Mouse (Mus musculus): ENCODE measurements around the gene Mink1.
A peak's percentile ranks its signal among the peaks of the same experiment; 100 is the strongest.

Mink1 gene

DNA sequence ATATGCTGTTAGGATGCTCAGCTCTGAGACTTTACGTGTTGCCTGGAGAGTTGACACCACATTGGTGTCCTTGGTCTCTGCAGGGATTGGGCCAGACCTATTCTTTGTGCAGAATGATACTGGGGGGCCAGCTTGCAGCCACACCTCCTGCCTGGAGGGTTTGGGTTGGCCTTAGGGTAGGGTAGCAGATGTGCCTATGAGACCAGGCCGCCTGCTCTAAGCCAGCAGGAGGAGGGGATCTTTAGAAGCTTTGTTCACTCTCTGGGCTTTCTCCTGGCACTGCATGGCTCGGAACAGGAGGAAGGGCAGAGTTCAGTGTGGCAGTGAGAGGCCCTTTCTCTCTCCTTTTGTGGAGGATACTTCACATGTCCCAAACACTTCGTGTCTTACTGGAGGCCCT lies 33.4 kb downstream of the Mink1 start:
- no peak for DNase-seq

DNA sequence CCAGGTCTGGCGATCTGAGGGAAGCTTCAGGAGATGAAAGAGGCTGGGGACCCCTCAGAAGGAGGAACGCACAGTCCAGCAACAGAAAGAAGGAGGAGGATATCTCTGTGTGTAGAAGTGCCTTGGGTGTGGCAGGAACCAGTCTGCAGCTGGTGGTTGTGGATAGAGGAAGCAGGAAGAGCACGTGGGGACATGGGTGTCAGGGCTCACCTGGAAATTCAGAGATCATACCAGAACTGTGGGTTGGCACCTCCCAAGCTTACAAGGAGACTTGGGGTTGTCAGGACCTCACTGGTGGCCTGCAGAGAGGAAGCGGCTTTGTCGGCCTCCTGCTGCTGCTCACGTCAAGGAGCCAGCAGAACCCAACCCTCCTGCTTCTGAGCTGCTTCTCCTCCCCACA lies 34.6 kb downstream of the Mink1 start:
- DNase-seq: no peak

DNA sequence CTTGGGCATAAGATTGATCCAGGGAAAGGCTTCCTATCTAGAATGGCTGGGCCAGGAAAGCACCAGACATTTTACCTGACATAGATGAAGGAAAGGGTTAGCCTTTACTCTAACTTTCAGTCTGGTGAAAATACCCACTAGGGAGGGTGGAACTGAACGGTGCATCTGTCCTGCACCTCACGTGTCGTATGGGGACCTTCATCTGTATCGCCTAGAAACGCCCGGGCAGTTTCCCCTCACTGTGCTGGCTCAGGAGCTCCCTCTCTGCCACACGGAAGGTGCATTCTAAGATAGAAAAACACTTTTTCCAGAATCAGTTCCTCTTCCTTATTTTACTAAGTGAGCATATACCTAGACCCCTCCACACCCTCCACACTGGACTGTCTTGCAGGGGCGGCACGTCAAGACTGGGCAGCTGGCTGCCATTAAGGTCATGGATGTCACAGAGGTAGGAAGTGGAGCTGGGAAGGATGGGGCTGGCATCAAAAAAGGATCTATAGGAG lies 35.8 kb downstream of the Mink1 start:
- DNase-seq: no peak

DNA sequence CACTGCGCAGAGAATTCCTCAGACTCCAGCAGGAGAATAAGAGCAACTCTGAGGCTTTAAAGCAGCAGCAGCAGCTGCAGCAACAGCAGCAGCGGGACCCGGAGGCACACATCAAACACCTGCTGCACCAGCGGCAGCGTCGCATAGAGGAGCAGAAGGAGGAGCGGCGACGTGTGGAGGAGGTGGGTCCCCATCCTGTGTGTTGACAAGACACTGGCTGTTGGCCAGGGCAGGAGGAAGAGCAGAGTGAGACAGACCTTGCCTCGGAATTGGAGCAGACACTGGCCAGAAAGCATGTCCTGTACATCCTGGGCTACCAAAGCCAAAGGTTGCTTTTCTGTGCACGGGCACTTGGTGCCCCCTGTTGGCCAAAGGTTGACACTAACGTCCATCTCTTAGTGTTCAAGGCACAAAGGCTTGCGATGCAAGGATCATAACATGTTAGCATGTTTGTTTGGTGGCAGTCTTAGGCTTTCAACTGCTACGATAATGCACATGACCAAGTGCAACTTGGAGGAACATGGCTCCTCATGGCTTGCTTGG lies 42.4 kb downstream of the Mink1 start:
- DNase-seq: peak; percentile 55

DNA sequence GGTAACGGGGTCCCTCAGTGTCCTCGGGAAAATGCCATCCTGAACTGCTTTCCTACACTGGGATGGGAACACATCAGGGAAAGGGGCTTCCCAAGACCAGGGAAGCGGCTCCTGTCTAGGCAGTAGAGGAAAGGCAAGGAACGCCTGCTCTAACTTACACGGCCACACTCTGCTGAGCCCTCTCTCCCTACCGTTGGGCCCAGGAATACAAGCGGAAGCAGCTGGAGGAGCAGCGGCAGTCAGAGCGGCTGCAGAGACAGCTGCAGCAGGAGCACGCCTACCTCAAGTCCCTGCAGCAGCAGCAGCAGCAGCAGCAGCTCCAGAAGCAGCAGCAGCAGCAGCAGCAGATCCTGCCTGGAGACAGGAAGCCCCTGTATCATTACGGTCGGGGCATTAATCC lies 44.0 kb downstream of the Mink1 start:
- no peak for DNase-seq

DNA sequence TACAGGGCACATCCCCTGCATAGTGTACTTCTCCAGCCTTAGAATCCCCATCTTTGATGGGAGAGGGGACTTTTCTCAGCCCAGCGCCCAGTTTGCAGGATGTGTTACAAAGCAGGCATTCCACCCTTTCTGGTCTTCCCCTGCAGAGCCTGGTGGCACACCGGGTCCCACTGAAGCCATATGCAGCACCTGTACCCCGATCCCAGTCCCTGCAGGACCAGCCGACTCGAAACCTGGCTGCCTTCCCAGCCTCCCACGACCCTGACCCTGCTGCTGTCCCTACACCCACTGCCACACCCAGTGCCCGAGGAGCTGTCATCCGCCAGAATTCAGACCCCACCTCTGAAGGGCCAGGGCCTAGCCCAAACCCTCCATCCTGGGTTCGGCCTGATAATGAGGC lies 44.9 kb downstream of the Mink1 start:
- DNase-seq: no peak

DNA sequence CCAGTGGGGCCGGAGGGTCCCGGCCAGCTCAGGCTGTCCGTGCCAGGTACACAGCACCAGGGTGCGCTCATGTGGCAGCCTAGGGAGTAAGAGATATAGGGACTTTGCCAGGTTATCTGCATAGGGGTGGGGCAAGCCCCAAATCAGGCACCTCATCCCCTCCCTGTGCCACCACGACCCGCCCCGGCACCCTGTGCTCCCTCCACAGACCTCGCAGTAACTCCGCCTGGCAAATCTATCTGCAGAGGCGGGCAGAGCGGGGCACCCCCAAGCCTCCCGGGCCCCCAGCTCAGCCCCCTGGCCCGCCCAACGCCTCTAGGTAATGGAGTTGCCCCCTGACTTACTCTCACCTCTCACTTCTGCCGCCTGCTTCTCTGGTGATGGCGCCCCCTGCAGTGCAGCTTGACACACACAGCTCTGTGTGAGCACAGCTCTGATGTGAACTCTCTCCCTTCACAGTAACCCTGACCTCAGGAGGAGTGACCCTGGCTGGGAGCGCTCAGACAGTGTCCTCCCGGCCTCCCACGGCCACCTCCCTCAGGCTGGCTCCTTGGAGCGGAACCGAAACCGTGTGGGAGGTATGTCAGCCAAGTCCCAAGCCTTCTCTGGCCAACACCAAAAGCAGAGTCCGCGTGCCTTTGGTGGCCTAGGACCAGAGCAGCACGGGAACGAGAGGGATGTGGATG lies 45.8 kb downstream of the Mink1 start:
- DNase-seq: no peak

DNA sequence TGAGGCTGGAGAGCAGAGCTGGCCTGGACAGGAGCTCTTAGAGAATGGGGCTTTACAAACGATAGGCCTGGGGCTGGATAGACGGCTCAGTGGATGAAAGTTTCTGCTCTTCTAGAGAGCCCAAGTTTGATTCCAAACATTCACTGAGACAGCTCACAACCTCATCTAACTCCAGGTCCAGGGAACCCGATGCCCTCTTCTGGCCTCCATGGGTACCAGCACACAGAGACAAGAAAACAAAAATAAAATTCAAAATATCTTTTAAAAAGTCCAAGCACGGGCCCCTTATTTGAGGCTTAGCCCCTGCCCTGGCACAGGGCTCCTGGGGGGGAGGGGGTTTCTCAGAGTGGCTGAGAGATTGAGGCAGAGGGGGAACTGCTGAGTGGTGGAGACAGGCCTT lies 48.1 kb downstream of the Mink1 start:
- no peak for DNase-seq

DNA sequence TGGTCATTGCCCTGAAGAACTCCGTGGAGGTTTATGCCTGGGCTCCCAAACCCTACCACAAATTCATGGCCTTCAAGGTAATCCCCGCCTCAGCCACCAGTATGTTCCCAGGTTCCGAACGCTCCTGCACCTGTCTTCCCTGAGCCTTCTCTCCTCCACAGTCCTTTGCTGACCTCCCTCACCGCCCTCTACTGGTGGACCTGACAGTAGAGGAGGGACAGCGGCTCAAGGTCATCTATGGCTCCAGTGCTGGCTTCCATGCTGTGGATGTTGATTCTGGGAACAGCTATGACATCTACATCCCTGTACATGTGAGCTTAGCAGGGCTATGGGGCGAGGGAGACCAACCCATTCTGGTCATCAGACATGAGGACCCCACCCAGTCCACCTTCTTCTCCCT lies 49.8 kb downstream of the Mink1 start:
- DNase-seq: no peak

DNA sequence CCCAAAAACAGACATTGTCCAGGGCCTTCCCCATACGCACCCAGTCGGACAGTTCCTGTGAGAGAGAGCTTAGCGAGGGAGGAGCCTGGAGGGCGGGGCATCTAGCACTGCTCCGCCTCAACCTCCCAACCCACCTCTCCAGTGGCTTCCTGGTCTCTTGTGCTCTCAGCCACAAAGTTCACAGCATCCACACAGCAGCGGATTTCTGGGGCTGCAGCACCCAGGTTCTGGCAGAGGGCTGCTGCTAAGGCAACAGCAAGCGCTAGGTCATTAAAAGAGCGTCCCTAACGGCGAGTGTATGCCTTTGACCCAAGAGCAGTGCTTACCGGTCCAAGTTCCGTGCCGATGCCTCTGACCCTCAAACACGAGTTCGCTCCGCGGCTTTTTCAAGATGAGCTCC lies 52.4 kb downstream of the Mink1 start:
- DNase-seq: no peak

DNA sequence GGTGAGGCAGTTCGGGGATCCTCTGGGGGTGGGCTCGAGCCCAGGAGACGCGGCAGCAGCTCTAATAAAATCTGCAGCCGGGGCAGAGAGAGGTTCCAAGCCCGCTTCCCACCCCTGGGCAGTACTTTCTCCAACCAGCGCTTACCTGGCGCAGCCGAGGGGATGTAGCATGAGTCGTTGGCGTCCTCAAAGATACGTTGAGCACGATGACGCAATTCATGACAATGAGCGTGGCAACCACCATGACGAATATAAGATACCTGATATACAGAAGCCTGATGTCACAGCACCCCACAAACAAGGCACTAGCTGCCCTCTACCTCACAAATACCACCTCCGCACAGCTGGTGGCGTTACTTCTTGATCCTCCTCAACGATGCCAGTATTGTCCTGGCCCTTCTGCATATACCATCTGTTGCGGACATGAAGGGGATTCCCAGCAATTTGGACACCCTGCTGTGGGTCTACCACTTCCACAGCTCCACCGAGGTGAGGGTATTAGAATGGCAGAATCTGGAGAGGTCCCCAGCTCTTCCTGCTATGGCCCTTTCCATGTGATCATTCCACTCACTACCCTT lies 52.9 kb downstream of the Mink1 start, which contains the start of gene 4930544D05Rik:
4930544D05Rik (plus strand) TSS at position 333 of the 578 bp plus-strand sequence.
- no peak for DNase-seq

DNA sequence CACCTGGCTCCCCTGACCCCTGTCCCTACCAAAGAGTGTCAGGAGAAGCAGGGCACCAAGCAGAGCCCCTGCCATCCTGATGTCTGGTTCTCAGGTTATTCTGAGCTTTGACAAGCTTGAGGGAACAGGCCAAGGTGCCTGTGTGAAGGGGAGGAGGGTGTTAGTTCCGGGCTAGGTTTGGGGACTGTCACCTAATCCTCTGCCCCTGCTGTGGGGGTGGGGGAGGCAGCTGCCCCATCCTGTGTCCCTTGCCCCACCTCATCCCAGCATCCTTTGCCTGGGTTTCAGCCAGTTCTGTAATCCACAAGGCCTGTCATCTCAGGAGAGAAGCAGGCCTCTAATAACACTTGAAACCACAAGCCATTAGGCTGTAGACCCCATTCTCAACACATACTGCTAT lies 56.4 kb downstream of the Mink1 start, which contains the start of gene Chrne:
Chrne (minus strand) TSS at position 116 of the 400 bp plus-strand sequence.
- DNase-seq: no peak

DNA sequence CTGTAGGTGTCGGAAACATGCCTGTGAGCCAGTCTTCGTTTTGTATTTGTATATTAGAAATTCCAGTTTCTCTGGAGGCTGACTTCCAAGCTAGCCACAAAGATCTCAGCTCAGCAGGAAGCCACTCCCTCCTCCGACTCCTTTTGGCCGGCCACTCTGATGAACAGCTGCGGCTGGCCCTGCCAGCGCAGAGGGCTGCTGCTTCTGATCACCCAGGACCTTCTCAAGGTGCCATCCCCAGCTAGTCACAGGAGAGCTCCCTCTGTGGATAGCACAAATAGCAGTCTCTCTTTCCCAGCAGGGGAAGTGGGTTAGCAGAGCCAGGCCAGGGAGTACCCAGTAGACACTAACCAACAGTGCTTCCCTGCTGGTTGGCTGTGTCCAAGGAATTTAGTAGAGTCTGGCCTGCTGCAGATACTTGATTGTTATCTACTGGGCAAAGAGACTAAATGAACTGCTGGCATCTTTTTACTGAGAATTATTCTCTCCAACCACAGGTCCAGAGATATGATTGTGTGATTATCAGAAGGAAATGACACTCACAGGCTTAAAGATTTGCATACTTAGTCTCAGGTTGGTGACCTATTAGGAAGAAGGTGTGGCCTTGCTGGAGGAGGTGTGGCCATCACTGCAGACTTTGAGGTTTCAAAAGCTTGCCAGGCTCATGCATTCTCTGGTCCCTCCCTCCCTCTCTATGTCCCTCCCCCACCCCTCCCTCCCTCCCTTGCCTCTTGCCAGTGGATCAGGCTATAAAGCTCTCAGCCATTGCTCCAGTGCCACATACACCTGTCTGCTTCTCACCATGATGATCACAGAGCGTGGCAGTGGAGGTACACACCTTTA lies 59.5 kb downstream of the Mink1 start:
- DNase-seq: no peak

DNA sequence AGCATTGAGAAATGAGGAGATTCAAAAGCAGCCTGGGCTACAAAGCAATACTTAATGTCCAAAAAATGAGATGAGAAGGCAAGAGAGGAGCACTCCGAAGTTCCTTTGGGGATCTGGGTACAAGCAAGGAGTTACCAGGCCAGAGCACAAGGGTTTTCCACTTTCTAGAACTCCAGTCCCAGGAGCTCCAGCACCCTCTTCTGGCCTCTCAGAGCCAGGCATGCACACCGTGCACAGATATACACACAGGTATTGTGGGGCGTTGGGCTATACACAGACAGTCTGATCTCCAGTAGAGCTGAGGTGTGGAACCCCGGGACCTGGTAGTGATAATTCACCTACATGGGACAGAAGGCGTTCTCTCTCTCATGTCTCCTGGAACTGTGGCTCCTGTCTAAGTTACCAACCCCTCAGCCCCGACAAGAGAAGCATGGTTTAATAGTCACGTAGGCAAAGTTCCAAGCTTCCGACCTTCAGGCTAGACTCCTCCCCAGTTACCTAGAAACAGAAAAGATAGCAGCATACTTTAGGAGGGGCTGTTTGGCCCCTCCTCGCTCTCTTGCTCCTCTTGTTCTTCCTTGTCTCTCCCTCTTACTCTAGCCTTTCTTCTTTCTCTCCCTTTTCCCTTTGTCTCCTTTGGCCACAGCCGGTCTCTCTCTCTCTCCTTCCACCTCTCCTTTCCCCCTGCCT lies 60.5 kb downstream of the Mink1 start:
- no peak for DNase-seq

DNA sequence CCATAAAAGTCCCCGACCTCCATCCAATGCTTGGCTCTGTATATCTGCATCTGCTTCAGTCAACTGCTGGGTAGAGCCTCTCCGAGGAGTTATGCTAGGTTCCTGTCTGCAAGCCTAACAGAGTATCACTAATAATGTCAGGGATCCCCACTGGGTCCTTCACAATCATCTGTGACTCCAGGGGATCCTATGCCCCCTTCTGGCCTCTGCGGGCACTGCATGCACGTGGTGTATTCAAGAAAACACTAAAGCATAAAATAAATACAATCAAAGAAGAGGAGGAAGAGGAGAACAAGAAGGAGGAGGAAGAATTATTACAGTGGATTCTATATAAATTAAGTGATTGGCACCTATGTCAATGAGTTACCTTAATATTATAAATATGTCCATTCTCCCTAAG lies 62.8 kb downstream of the Mink1 start:
- no peak for DNase-seq

DNA sequence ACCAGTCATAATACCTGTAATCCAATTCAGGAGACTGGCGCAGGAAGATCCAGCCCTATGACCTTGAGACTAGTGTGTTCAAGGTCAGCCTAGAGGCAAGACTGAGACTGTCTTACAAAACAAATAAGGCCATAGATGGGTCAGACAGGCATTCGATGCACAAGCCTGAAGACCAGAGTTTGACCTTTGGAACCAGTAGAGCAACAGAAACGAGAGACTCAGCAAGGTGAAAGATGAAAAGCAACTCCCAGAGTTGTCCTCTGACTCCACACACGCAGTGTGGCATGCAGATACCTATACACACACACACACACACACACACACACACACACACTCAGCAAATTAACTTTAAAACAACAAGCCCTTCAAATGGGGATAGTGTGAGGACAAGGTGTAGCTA lies 64.2 kb downstream of the Mink1 start:
- no peak for DNase-seq

DNA sequence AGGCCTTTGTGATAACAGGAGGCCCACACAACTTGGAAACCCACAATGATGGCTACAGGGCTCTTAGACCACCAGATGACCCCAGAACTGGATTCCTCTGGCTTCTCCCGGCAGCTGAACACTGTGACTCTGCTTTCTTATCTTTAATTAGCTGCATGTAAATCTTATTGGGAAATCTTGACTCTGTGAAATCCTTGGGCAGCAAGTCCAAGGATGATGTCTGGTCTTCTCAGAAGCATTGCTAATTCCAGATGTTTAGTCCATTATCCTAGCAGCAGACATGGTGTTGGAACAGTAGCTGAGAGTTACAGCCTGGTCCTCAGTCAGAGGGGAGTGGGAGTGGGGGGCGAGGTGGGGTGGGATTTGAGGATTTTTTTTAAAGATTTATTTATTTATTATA lies 65.8 kb downstream of the Mink1 start:
- DNase-seq: no peak

DNA sequence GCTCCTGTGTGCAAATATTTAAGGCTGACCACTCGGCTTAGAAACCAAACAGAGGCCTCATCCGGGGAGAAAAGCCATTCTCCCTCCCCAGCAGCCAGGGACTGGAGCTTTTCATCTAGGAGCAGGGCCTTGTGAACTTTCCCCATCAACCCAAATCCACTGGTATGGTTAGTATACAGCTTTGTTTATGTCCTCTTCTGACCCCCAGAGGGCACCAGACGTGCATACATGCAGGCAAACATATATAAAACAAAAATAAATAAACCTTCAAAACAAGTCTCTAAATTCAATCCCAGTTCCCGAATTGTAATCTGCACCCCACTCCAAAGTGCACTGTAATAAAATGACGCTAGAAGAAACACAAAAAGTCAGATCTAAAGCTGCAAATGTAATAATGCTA lies 66.9 kb downstream of the Mink1 start:
- no peak for DNase-seq

DNA sequence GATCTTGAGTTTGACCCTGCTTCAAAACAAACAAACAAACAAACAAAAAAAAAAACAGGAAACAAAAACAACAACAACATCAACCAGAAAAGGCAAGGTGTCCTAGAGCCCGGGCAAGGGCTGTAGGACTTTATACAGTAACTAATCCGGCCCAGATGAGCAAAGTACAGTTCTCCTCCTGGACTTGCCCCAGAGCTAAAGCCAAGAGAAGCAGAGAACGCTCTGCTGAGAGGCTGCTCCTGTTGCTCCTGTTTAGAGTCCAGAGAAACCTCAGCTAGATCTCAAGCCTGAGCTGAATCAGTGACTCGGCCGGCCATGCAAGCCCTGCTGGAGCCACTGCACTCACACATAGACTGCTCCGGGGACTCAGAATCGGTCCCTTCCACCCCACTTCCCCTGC lies 67.4 kb downstream of the Mink1 start:
- DNase-seq: no peak

DNA sequence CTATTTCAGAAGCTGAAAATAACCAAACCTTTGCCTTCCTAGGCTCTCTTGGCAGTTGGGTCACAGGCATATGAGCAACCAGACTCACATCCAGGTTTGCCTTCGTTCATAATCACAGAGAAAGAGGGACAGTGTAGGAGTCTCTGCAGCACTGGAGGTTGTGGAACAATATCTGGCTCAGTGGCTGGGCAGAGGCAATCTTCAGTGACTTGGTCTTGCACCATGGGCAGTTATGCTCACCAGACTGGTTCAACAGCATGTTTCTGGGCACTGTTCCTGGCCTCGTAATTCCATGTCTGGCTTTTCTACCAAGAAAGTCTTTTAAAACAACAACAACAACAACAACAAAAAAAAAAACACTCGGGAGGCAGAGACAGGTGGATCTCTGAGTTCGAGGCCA lies 72.9 kb downstream of the Mink1 start:
- no peak for DNase-seq

DNA sequence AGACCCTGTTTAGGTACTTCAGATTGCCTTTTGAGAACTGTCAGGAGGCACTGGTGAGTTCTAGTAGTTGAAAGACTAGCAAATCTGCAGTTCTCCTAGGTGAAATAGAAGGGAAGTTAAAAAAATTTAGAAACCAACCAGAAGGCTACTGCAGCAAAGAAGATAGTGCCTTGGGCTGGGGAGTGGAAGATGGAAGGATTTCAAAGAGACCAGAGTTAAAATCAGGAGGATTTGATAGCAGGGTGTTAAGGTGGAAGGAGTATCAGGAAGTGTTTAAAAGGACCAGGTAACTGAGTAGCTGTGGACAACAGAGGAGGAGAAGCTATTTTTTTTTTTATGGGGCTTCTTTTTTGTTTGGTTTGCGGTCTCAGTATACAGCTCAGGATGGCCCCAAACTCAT lies 75.1 kb downstream of the Mink1 start:
- DNase-seq: no peak

DNA sequence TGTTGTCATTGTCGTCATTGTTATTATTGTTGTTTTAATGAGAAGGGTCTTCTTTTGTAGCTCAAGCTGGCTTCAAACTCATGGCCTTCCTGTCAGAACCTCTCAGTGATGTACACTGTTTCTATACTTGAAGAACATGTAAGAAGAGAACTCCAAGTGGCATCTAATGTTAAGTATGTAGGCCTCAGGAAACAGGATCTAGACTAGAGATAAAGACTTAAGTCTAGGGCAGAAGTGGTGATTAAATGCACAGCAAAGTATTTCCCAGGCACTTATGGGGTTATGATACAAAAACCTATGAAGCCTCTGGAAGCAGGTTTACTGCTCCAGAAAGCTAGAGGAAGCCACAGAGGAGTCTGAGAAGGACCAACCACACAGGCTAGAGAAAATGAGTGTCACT lies 75.6 kb downstream of the Mink1 start:
- DNase-seq: no peak

DNA sequence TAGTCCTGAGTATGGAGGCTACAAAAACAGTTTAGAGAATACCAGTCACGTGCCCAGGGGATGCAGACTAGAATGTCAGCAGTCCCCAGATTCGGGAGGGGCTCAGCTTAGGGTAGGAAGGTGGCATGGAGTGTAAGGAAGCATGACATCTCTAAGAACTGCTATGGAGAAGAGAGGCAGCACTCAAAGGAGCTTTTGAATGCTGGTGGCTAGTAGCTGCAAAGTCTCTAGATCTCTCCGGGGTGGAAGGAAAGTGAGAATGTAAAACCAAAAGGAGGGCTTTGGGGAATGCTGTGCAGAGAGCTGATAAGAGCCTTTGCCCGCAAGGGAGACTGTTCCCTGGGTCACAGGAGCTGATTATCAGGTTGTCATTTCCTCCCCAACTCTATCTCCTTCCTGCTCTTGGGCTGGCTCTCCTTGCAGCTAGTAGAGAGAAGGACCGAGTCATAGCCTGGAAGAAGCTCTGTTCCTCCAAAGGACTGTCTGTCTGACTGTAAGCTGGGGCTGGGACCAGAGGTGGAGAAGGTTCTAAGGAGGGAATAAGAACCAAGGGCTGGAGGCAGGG lies 76.1 kb downstream of the Mink1 start, which contains the start of gene Gp1ba:
Gp1ba (plus strand) TSS at position 409 of the 565 bp plus-strand sequence.
- DNase-seq: no peak
